Mouse (Mus musculus): ENCODE results near the gene Hhip. TPM values are rescaled to one million over a fixed set of nuclear protein-coding genes. Genes with fewer than 3 reads are reported as not detected.

Hhip gene
- polyA plus RNA-seq, 2 experiments: 0.66 to 1.1 TPM

GRCm38 (mm10) chr8:80049256-80050005 is 8.4 kb downstream of the Hhip start:
- H3K9ac ChIP-seq (replicated peaks): no peak overlapping the region
- TF ChIP-seq CTCF (IDR thresholded peaks at IDR 0.05; ENCODE audit: low read depth) (no peak), EP300 (IDR thresholded peaks at IDR 0.05; ENCODE audit: low read depth) (no peak)
- no peaks in the 10 kb centered on the region for H3K36me3 ChIP-seq (replicated peaks; ENCODE audit: control insufficient read depth, insufficient read depth, low read depth)
- H3K27ac ChIP-seq: no peak overlapping the region
- H3K4me3 ChIP-seq (ENCODE audit: insufficient read depth in 1 of 2, low read depth in 2 of 2, low read length in 2 of 2): no peak overlapping the region
- no peak for DNase-seq (ENCODE audit: low read depth in 3 of 3, low spot score in 3 of 3)
- peaks cover 0 to 3% of the 10 kb centered on the region in 2 experiments; a peak in 1 of 4 replicates for H3K4me1 ChIP-seq (replicated peaks; ENCODE audit: control insufficient read depth in 2 of 2, insufficient read depth in 2 of 2, low read length in 1 of 2)
- ATAC-seq (ENCODE audit: insufficient read depth): no peak
- no peaks in the 10 kb centered on the region for H3K9me3 ChIP-seq (ENCODE audit: control insufficient read depth, low read length)
- peak overlapping the region; percentile 19; the same call in 1 of the 2 replicates for H3K4me2 ChIP-seq (ENCODE audit: low read depth)
- WGBS (ENCODE audit: insufficient replicate concordance): 14% methylated on average over 15 of the region's 15 CpGs
- H3K27me3 ChIP-seq (ENCODE audit: control insufficient read depth, insufficient read depth, low read length): no peaks in the 10 kb centered on the region

- Histone ChIP-seq H3K9ac (replicated peaks) (no peak overlapping the region), H3K27ac (no peak overlapping the region), H3K27me3 (ENCODE audit: control insufficient read depth, insufficient read depth, low read length) (no peaks in the 10 kb centered on the region), H3K4me1 (replicated peaks; ENCODE audit: control insufficient read depth in 2 of 2, insufficient read depth in 2 of 2, low read length in 1 of 2) (peaks cover 0 to 3% of the 10 kb centered on the region in 2 experiments; a peak in 1 of 4 replicates), H3K9me3 (ENCODE audit: control insufficient read depth, low read length) (no peaks in the 10 kb centered on the region), H3K4me3 (ENCODE audit: insufficient read depth in 1 of 2, low read depth in 2 of 2, low read length in 2 of 2) (no peak overlapping the region), H3K36me3 (replicated peaks; ENCODE audit: control insufficient read depth, insufficient read depth, low read depth) (no peaks in the 10 kb centered on the region), H3K4me2 (ENCODE audit: low read depth) (no peak overlapping the region)
- TF ChIP-seq EP300 (IDR thresholded peaks at IDR 0.05; ENCODE audit: low read depth) (no peak), CTCF (IDR thresholded peaks at IDR 0.05; ENCODE audit: low read depth) (no peak)
- DNase-seq (ENCODE audit: low read depth in 3 of 3, low spot score in 3 of 3) (no peak), ATAC-seq (ENCODE audit: insufficient read depth) (no peak)
- WGBS (ENCODE audit: insufficient replicate concordance): 49% methylated on average over 4 of the region's 4 CpGs
Measured at GRCm38 (mm10) chr8:80048256-80048655, 9.6 kb downstream of the Hhip start.

GRCm38 (mm10) chr8:80037644-80038253 is 20.1 kb downstream of the Hhip start:
- Histone ChIP-seq H3K36me3 (replicated peaks; ENCODE audit: control insufficient read depth, insufficient read depth, low read depth) (no peaks in the 10 kb centered on the region), H3K9ac (replicated peaks) (no peak overlapping the region), H3K27me3 (ENCODE audit: control insufficient read depth, insufficient read depth, low read length) (no peaks in the 10 kb centered on the region), H3K27ac (no peak overlapping the region), H3K4me1 (replicated peaks; ENCODE audit: control insufficient read depth in 2 of 2, insufficient read depth in 2 of 2, low read length in 1 of 2) (no peaks in the 10 kb centered on the region), H3K9me3 (ENCODE audit: control insufficient read depth, low read length) (no peaks in the 10 kb centered on the region), H3K4me2 (ENCODE audit: low read depth) (no peak overlapping the region), H3K4me3 (ENCODE audit: insufficient read depth in 1 of 2, low read depth in 2 of 2, low read length in 2 of 2) (no peak overlapping the region)
- TF ChIP-seq EP300 (IDR thresholded peaks at IDR 0.05; ENCODE audit: low read depth) (no peak), CTCF (IDR thresholded peaks at IDR 0.05; ENCODE audit: low read depth) (no peak)
- DNase-seq (ENCODE audit: low read depth in 3 of 3, low spot score in 3 of 3) (no peak), ATAC-seq (ENCODE audit: insufficient read depth) (no peak)
- WGBS (ENCODE audit: insufficient replicate concordance): 46% methylated on average over 4 of the region's 4 CpGs

GRCm38 (mm10) chr8:80032604-80033003 is 25.2 kb downstream of the Hhip start:
- DNase-seq (ENCODE audit: low read depth in 3 of 3, low spot score in 3 of 3) (no peak), ATAC-seq (ENCODE audit: insufficient read depth) (no peak)
- no peaks in the 10 kb centered on the region for H3K27me3 ChIP-seq (ENCODE audit: control insufficient read depth, insufficient read depth, low read length)
- H3K4me1 ChIP-seq (replicated peaks; ENCODE audit: control insufficient read depth in 2 of 2, insufficient read depth in 2 of 2, low read length in 1 of 2): no peaks in the 10 kb centered on the region
- H3K27ac ChIP-seq: no peak overlapping the region
- no peaks in the 10 kb centered on the region for H3K9me3 ChIP-seq (ENCODE audit: control insufficient read depth, low read length)
- no peak for TF ChIP-seq CTCF (IDR thresholded peaks at IDR 0.05; ENCODE audit: low read depth)
- TF ChIP-seq EP300 (IDR thresholded peaks at IDR 0.05; ENCODE audit: low read depth): no peak
- no peak overlapping the region for H3K9ac ChIP-seq (replicated peaks)
- no peaks in the 10 kb centered on the region for H3K36me3 ChIP-seq (replicated peaks; ENCODE audit: control insufficient read depth, insufficient read depth, low read depth)
- H3K4me3 ChIP-seq (ENCODE audit: insufficient read depth in 1 of 2, low read depth in 2 of 2, low read length in 2 of 2): no peak overlapping the region
- no peak overlapping the region for H3K4me2 ChIP-seq (ENCODE audit: low read depth)
- WGBS (ENCODE audit: insufficient replicate concordance): 52% methylated on average over 3 of the region's 3 CpGs
